Mouse (Mus musculus): ENCODE measurements around the gene Sh3rf1. TPM values are rescaled to one million over a fixed set of nuclear protein-coding genes. Genes with fewer than 3 reads are reported as not detected.

Sh3rf1 gene
- polyA plus RNA-seq, 1 experiment from 2014 or later, result 8.6 TPM

DNA sequence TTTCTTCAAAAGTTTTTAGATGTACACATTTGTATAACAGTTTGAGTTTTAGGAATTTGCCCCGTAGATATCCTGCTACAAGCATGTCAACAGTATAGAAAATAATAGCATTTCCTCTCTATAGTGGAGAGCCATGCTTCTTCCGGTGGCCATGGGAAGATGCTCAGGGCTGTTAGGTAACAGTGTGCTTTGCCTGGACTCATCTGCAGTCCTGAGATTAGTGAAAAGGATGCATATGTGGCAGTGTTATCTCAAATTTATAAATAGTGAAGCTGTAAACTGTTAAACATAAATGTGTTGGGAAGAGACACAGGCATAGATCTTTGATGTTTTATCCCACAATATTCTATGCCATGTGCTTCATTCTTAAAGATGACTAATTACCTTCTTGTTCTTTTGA lies 120.8 kb downstream of the Sh3rf1 start:
- no peak for ATAC-seq (ENCODE audit: insufficient number of reproducible peaks, low FRiP score, low TSS enrichment, low read depth)
- Histone ChIP-seq H3K4me1 (ENCODE audit: control insufficient read depth, insufficient read depth, low read length) (no peaks in the 10 kb centered on the region), H3K9ac (ENCODE audit: low read length) (no peak overlapping the region), H3K36me3 (ENCODE audit: control insufficient read depth, insufficient read depth, low read length) (peaks cover under 1% of the 10 kb centered on the region), H3K27ac (replicated peaks; ENCODE audit: low read depth, low read length) (no peak overlapping the region), H3K4me2 (ENCODE audit: low read depth, severe bottlenecking) (no peak overlapping the region), H3K27me3 (ENCODE audit: control insufficient read depth, insufficient read depth, low read length) (no peaks in the 10 kb centered on the region), H3K4me3 (ENCODE audit: low read depth, low read length) (no peak overlapping the region), H3K9me3 (ENCODE audit: control insufficient read depth, low read length) (no peaks in the 10 kb centered on the region)
- DNase-seq (ENCODE audit: low spot score), result no peak
- 90% methylated on average over 2 of the region's 2 CpGs for WGBS

DNA sequence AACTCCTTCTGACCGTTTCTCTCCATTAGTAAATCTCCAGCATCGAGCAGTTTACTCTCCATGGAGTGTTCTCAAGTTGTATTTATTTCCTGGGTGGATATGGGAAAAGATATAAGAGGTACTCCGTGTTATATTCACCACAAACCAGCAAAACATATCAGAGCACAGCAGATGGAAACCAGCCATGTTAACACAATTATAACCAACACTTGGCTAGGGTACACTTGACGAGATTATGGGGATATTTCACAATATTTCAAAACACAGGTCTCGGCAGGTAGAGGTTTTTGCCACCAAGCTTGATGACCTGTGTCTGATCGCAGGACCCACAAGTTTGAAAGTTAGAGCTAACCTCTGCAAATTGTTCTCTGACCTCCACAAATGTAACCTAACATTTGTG lies 123.3 kb downstream of the Sh3rf1 start:
- Histone ChIP-seq H3K4me1 (ENCODE audit: control insufficient read depth, insufficient read depth, low read length) (no peaks in the 10 kb centered on the region), H3K9me3 (ENCODE audit: control insufficient read depth, low read length) (no peaks in the 10 kb centered on the region), H3K36me3 (ENCODE audit: control insufficient read depth, insufficient read depth, low read length) (peaks cover 2% of the 10 kb centered on the region), H3K9ac (ENCODE audit: low read length) (no peak overlapping the region), H3K4me3 (ENCODE audit: low read depth, low read length) (no peak overlapping the region), H3K27ac (replicated peaks; ENCODE audit: low read depth, low read length) (no peak overlapping the region), H3K4me2 (ENCODE audit: low read depth, severe bottlenecking) (no peak overlapping the region), H3K27me3 (ENCODE audit: control insufficient read depth, insufficient read depth, low read length) (no peaks in the 10 kb centered on the region)
- 91% methylated on average over 6 of the region's 6 CpGs for WGBS
- no peak for ATAC-seq (ENCODE audit: insufficient number of reproducible peaks, low FRiP score, low TSS enrichment, low read depth)
- DNase-seq (ENCODE audit: low spot score), result no peak

DNA sequence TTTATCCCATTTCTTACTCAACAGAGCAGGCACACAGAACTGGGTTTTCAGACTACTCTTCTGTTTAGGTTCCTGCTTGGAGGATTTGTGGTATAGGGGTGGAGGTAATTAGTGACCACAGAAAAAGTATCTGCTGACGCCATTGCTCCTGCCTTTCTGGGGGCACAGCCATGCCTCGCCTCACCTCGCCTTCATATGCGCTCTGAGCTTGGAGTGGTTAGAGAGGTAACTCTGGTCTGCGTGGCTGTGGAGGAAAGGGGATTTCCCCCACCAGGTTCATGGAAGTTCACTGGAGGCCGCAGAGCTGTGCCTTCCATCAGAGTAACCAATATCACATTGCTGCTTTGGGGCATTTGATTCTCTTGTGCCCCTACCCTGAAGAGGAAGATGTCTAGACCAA lies 123.9 kb downstream of the Sh3rf1 start:
- no peak overlapping the region for H3K4me3 ChIP-seq (ENCODE audit: low read depth, low read length)
- no peak overlapping the region for H3K4me2 ChIP-seq (ENCODE audit: low read depth, severe bottlenecking)
- WGBS, result 81% methylated on average over 6 of the region's 6 CpGs
- ATAC-seq (ENCODE audit: insufficient number of reproducible peaks, low FRiP score, low TSS enrichment, low read depth) (no peak), DNase-seq (ENCODE audit: low spot score) (no peak)
- H3K9me3 ChIP-seq (ENCODE audit: control insufficient read depth, low read length), result no peaks in the 10 kb centered on the region
- H3K9ac ChIP-seq (ENCODE audit: low read length), result no peak overlapping the region
- no peak overlapping the region for H3K27ac ChIP-seq (replicated peaks; ENCODE audit: low read depth, low read length)
- H3K4me1 ChIP-seq (ENCODE audit: control insufficient read depth, insufficient read depth, low read length), result no peaks in the 10 kb centered on the region
- H3K27me3 ChIP-seq (ENCODE audit: control insufficient read depth, insufficient read depth, low read length), result no peaks in the 10 kb centered on the region
- peaks cover 2% of the 10 kb centered on the region for H3K36me3 ChIP-seq (ENCODE audit: control insufficient read depth, insufficient read depth, low read length)

DNA sequence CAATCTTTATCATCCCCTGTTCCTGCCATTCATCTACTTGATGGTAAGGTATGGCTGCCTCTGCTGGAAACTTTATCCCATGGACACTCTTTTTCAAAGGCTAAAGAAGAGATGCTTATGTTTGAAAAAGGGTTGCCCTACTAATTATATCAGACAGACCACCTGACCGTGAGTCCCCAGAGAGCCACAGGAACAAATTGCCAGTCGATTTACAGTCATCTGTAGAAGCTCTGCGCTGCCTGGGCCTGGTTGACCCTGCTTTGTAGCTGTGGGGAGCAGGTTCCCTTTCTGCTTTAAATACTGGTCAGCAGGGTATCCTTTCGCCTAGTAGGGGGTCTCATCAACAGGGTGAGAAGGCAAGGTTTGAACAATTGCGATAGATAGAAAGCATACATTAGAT lies 124.4 kb downstream of the Sh3rf1 start:
- H3K27ac ChIP-seq (replicated peaks; ENCODE audit: low read depth, low read length), result no peak overlapping the region
- ATAC-seq (ENCODE audit: insufficient number of reproducible peaks, low FRiP score, low TSS enrichment, low read depth) (no peak), DNase-seq (ENCODE audit: low spot score) (no peak)
- peaks cover 2% of the 10 kb centered on the region for H3K36me3 ChIP-seq (ENCODE audit: control insufficient read depth, insufficient read depth, low read length)
- WGBS, result 65% methylated on average over 5 of the region's 5 CpGs
- no peaks in the 10 kb centered on the region for H3K4me1 ChIP-seq (ENCODE audit: control insufficient read depth, insufficient read depth, low read length)
- H3K4me2 ChIP-seq (ENCODE audit: low read depth, severe bottlenecking), result no peak overlapping the region
- H3K27me3 ChIP-seq (ENCODE audit: control insufficient read depth, insufficient read depth, low read length), result no peaks in the 10 kb centered on the region
- no peak overlapping the region for H3K9ac ChIP-seq (ENCODE audit: low read length)
- H3K4me3 ChIP-seq (ENCODE audit: low read depth, low read length), result no peak overlapping the region
- H3K9me3 ChIP-seq (ENCODE audit: control insufficient read depth, low read length), result no peaks in the 10 kb centered on the region

DNA sequence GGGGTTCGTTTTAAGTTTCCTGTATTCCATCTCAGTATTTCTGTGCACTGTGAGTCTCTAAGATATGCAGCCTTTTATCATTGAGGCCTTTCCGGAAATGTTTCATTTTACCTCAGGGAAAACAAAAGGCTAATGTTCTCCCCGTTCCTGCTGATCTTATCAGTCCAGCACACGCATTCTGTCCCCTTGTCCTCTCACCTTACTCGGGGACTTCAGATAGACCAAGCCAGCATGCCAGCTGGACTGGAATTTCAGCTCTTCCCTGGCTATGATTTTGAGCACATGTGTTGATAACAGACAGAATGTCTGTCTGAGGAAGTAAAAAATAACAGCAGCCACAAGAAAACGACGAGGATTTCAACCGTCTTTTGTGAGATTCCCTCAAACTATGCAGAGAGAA lies 124.8 kb downstream of the Sh3rf1 start:
- DNase-seq (ENCODE audit: low spot score), result no peak
- Histone ChIP-seq H3K27me3 (ENCODE audit: control insufficient read depth, insufficient read depth, low read length) (no peaks in the 10 kb centered on the region), H3K4me2 (ENCODE audit: low read depth, severe bottlenecking) (no peak overlapping the region), H3K27ac (replicated peaks; ENCODE audit: low read depth, low read length) (no peak overlapping the region), H3K4me3 (ENCODE audit: low read depth, low read length) (no peak overlapping the region), H3K9ac (ENCODE audit: low read length) (no peak overlapping the region), H3K4me1 (ENCODE audit: control insufficient read depth, insufficient read depth, low read length) (no peaks in the 10 kb centered on the region), H3K36me3 (ENCODE audit: control insufficient read depth, insufficient read depth, low read length) (peaks cover 2% of the 10 kb centered on the region), H3K9me3 (ENCODE audit: control insufficient read depth, low read length) (no peaks in the 10 kb centered on the region)
- no peak for ATAC-seq (ENCODE audit: insufficient number of reproducible peaks, low FRiP score, low TSS enrichment, low read depth)
- WGBS, result 69% methylated on average over 8 of the region's 8 CpGs

DNA sequence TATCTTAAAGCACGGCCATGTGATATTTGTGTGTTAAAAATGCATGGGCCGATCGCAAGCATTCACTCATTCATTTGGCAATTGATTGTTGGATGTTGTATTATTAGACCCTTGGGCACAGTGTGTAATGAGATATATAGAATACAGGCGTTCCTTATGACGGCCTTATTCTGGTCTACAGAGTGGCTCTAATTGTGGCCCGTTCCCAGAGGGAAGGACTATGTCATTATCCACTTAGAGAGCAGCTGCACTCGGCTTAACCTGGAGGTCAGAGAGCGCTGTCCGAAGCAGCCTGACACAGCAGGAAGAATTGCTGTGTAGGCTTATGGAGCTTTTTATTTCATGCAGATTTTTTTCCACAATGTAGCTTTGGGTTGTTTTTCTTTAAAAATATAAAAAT lies 126.8 kb downstream of the Sh3rf1 start:
- WGBS, result 43% methylated on average over 9 of the region's 9 CpGs
- ATAC-seq (ENCODE audit: insufficient number of reproducible peaks, low FRiP score, low TSS enrichment, low read depth), result no peak

DNA sequence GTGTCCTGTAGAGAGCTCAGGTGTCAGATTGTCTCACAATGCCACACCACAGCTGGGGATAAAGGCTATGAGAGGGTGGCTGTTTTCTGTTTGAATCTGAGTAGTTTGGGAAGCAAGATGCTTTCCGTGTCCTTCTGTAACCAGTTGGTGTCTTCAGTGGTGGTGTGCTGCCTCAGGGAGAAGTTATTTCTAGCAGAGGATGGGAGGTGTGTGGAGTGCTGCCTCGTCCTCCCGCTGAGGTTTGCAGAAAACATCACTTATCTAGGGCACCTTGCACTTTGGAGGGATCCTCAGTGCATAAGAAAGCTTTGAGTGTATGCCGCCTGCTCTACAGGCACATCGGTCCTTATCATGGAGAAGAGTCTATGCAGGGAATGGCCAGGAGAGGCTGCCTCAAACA lies 128.0 kb downstream of the Sh3rf1 start:
- Histone ChIP-seq H3K4me2 (ENCODE audit: low read depth, severe bottlenecking) (no peak overlapping the region), H3K9ac (ENCODE audit: low read length) (no peak overlapping the region), H3K9me3 (ENCODE audit: control insufficient read depth, low read length) (no peaks in the 10 kb centered on the region), H3K36me3 (ENCODE audit: control insufficient read depth, insufficient read depth, low read length) (peaks cover 2% of the 10 kb centered on the region), H3K27ac (replicated peaks; ENCODE audit: low read depth, low read length) (no peak overlapping the region), H3K4me1 (ENCODE audit: control insufficient read depth, insufficient read depth, low read length) (no peaks in the 10 kb centered on the region), H3K4me3 (ENCODE audit: low read depth, low read length) (no peak overlapping the region), H3K27me3 (ENCODE audit: control insufficient read depth, insufficient read depth, low read length) (no peaks in the 10 kb centered on the region)
- DNase-seq (ENCODE audit: low spot score) (no peak), ATAC-seq (ENCODE audit: insufficient number of reproducible peaks, low FRiP score, low TSS enrichment, low read depth) (no peak)
- WGBS, result 96% methylated on average over 5 of the region's 5 CpGs

More for the DNA sequence above, 126.8 kb downstream of the Sh3rf1 start:
- DNase-seq (ENCODE audit: low spot score), result no peak
- Histone ChIP-seq H3K4me2 (ENCODE audit: low read depth, severe bottlenecking) (no peak overlapping the region), H3K4me1 (ENCODE audit: control insufficient read depth, insufficient read depth, low read length) (no peaks in the 10 kb centered on the region), H3K27ac (replicated peaks; ENCODE audit: low read depth, low read length) (no peak overlapping the region), H3K9me3 (ENCODE audit: control insufficient read depth, low read length) (no peaks in the 10 kb centered on the region), H3K36me3 (ENCODE audit: control insufficient read depth, insufficient read depth, low read length) (peaks cover 2% of the 10 kb centered on the region), H3K9ac (ENCODE audit: low read length) (no peak overlapping the region), H3K27me3 (ENCODE audit: control insufficient read depth, insufficient read depth, low read length) (no peaks in the 10 kb centered on the region), H3K4me3 (ENCODE audit: low read depth, low read length) (no peak overlapping the region)

DNA sequence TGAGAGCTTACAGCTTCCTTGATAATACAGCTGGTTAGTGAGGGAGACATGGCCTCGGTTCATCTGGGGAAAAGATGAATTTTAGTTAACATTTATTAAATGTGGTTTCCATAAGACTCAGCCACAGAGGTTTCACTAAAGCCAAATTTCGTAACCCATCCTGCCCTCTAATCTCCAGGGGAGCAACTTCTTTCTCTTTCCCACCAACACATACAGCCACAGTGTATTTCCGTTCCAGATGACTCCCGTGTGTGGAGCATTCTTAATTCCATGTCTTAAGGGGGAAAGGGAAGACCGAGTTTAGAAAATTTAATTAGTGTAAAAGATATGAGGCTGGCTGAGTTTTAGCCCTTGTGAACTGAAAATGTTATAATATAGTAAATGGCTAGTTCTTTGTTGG lies 131.8 kb downstream of the Sh3rf1 start:
- H3K4me2 ChIP-seq (ENCODE audit: low read depth, severe bottlenecking), result no peak overlapping the region
- H3K9me3 ChIP-seq (ENCODE audit: control insufficient read depth, low read length), result no peaks in the 10 kb centered on the region
- H3K36me3 ChIP-seq (ENCODE audit: control insufficient read depth, insufficient read depth, low read length), result no peaks in the 10 kb centered on the region
- H3K4me3 ChIP-seq (ENCODE audit: low read depth, low read length), result no peak overlapping the region
- no peak for ATAC-seq (ENCODE audit: insufficient number of reproducible peaks, low FRiP score, low TSS enrichment, low read depth)
- H3K9ac ChIP-seq (ENCODE audit: low read length), result no peak overlapping the region
- no peak for DNase-seq (ENCODE audit: low spot score)
- no peak overlapping the region for H3K27ac ChIP-seq (replicated peaks; ENCODE audit: low read depth, low read length)
- WGBS, result 76% methylated on average over 5 of the region's 5 CpGs
- no peaks in the 10 kb centered on the region for H3K27me3 ChIP-seq (ENCODE audit: control insufficient read depth, insufficient read depth, low read length)
- H3K4me1 ChIP-seq (ENCODE audit: control insufficient read depth, insufficient read depth, low read length), result no peaks in the 10 kb centered on the region

DNA sequence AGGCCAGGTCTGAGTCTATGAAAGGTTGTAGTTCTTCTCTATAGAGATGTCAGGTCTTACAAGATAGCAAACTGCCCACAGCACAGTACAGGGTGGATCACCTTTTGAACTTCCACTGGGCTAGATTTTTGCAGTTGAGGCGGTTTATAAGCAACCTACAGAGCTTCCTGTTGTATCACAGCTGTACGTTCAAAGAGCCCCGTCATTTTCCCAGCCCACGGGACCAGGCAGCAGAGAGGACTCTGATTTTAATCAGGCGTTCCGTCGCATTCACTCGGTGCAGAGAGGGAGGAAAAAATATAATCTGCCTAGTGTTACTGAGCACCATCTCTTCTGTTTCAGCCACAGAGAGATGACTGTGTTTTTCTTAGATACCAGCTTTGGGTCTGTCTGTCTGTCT lies 135.3 kb downstream of the Sh3rf1 start:
- H3K27me3 ChIP-seq (ENCODE audit: control insufficient read depth, insufficient read depth, low read length), result no peaks in the 10 kb centered on the region
- 0 out of 2 replicates have a peak, but pooled peaks cover 2% of the 10 kb centered on the region for H3K36me3 ChIP-seq (ENCODE audit: control insufficient read depth, insufficient read depth, low read length)
- no peak overlapping the region for H3K4me3 ChIP-seq (ENCODE audit: low read depth, low read length)
- H3K9ac ChIP-seq (ENCODE audit: low read length), result no peak overlapping the region
- no peaks in the 10 kb centered on the region for H3K4me1 ChIP-seq (ENCODE audit: control insufficient read depth, insufficient read depth, low read length)
- DNase-seq (ENCODE audit: low spot score), result no peak
- 69% methylated on average over 8 of the region's 8 CpGs for WGBS
- H3K27ac ChIP-seq (replicated peaks; ENCODE audit: low read depth, low read length), result no peak overlapping the region
- no peak overlapping the region for H3K4me2 ChIP-seq (ENCODE audit: low read depth, severe bottlenecking)
- ATAC-seq (ENCODE audit: insufficient number of reproducible peaks, low FRiP score, low TSS enrichment, low read depth), result no peak
- H3K9me3 ChIP-seq (ENCODE audit: control insufficient read depth, low read length), result no peaks in the 10 kb centered on the region

All from limb, embryonic 11.5 days (tissue).